Mouse (Mus musculus): Measurements from ENCODE around the gene Ndufa4l2.

DNA sequence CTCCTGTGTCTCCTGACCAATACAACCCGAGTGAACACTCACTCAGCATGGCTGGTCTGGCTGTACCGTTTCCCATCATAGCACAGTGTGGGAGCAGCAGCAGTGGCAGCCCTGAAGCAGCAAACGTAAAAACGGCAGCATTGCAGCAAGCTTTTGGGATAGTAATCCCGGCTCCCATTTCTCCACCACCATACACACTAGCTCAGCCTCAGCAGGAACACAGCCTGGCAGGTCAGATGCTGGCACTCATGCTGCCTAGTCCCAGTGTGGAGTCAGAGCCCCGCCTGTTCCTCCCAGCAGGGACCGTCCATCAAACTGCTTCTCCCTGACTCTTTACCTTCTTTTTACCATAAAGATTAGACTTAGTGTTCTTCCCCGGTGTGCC, 23.6 kb upstream of the Ndufa4l2 start:
- TF ChIP-seq CTCF (IDR thresholded peaks at IDR 0.05; ENCODE audit: borderline replicate concordance, insufficient read depth, low read length) = no peak
- no peak for TF ChIP-seq POLR2A (IDR thresholded peaks at IDR 0.05; ENCODE audit: low read depth, low read length)
